Mouse (Mus musculus) liver, adult (tissue): ENCODE measurements around the gene Clec4f.

ENCODE experiments used
- GATA4 ChIP-seq: IDR thresholded peaks from 2 replicates; pipeline ENCODE4 v1.6.1; 2014; ENCODE audit warnings: mild to moderate bottlenecking, low read length; ENCODE audit not compliant: insufficient replicate concordance

Clec4f gene

DNA sequence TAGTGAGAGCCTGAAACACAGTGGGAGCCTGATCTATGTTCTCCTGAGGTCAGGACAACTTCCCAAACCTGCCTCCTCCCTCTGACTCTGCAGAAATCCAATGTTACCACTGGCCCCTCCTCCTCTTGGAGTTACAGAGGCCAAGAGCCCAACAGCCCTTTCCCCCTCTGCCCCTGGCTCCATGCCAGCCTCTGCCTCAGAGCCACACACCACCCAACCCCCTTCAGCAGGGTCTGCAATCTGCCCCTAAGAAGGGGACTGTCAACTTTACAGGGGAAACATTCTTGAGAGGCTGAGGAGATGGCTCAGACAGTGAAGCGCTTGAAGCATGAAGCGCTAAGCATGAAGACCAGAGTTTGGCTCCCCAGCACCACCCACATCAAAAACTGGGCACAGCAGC is at the start of gene Clec4f:
Gene Clec4f, minus strand, starts transcription at position 101 of the 400 bp plus-strand sequence.
- no peak for TF ChIP-seq GATA4

DNA sequence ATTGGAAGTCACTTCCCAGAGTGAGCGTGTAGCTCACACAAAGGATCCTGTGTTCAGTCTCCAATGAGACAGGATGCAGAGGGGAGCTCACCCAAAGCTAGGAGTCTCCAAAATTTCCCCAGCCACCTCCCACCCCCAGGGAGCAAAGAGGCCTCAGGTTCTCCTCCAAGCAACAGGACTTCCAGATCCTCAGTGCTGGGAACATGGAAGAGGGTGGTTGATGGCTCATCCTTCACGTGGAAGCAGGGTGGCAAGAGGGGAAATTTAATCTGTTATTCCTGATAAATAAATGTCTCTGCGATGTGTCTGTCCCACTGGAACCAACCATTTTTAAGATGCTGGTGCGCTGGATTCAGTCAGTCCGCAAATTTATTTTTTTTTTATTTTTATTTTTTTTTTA is 48.7 kb upstream of the Clec4f start:
- TF ChIP-seq GATA4 = no peak

DNA sequence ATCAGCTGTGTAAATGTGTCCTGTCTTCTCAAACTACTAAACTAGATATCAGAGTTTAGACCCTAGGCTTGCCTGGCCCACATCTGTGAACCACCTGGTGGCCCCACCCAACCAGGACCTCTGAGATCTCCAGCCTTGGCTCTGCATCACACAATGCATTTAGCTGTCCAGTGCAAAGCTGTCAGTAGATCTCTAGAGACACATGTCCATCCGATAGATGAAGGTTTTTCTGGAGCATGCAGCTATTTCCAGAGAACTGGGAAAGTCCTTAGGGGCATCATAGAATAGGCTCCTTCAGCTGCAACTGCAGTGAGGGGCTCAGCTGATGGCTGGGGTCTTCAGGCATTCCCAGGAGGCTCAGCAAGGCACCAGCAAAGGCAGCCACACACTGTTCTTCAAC is 48.3 kb upstream of the Clec4f start:
- TF ChIP-seq GATA4 = no peak

DNA sequence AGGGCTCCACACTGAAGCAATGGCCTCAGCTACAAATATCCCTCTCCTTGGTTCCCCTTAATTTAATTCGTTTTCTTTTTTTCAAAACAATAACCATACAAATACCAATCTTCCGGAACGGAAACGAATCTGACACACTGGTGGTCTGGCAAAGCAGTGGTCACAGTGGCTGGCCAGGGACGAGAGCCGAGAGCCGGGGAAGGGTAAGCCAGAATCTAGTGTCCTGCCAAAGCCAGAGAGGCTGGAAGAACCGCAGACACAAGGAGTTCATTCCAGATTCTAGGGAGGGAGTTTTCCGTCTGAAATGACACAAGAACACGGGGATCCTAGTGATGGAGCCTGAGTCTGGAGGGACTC is 47.7 kb upstream of the Clec4f start:
- no peak for TF ChIP-seq GATA4

DNA sequence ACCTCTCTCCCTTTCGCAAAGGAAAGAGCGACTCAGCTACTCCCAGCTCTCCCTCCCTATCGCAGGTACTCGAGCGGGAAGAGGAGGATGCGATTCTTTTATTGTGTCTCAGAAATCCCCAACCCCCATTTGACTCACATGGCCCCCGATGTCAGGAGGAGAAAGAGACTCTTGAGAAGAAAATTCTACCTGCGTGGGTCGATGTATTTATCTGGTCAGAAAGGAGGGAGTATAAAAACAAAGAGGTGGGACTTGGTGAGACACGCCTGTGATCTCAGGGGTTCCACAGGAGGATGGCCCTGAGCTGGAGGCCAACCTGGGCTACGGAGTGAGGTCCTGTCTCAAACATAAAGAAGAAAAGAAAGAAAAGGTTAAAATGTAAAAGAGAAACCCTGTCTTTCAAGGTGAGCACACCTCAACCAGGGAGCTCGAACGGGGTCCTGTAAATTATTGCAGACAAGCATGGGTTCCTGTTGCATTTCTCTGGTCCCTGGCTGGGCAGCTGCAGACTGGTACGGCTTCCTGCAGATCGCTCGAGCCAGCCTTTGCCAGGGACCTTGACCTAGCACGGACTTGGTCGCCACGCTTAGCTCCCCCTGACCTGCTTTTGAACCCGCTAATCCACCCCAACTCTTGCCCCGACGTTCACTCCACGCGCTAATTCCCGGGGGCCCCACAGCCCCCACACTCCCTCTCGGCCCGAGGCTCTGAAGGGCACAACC is 47.2 kb upstream of the Clec4f start:
- no peak for TF ChIP-seq GATA4

DNA sequence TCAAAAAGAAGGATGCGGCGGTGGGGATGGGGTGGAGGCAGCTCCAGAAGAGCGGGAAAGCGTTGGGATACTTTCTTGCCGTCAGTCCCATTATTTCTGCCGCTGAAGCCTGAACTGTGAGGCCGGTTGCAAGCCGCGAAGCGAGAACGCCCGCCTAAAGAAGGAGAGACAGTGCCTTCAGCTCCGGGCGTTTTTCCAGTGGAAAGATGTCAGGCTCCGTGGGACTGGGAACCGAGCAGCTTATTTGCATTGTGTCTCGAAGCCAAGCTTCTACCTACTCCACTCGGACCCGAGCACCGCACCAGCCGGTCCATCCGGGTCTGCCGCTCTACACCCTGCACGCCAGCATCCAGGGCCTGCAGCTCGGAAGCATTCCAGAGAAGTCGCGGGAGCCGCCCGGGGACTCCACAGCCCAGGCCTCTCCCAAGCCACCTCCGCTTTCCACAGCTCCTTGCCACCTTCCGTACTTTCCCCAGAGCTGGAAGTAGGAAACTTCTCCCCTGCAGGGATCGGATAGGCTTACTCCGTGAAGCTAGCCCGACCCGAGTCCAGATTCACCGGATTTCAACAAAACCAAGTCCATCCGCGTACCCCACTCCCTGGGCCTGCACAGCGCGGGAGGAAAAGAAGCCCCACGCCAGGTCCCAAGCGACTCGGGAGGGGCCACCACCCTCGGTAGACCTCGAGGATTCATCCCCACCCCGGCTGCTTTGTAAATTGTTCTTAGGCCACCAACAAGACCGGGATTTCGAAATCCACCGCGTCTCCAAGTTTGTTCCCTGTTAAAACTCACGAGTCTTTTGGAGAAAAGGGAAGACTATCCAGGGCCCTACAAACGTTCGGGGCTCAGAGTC is 46.4 kb upstream of the Clec4f start:
- no peak for TF ChIP-seq GATA4

DNA sequence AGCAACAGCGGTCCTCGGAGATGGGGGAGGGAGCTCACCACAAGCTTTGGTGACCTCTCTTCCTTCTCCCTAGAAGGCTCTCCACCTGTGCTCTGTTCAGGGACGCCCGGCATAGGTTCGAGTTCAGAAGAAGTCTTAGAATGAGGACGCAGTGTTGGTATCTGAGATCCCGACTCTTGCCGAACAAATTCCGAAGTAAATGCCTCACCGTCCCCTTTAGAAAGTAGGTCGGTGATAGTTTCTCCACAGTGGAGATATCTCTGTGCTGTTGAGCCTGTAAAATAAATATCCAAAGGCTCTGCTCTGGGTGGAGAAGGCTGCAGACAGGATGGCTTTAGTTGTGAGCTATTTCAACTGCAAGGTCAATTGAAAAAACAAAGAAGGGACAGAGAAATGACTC is 45.0 kb upstream of the Clec4f start:
- no peak for TF ChIP-seq GATA4

DNA sequence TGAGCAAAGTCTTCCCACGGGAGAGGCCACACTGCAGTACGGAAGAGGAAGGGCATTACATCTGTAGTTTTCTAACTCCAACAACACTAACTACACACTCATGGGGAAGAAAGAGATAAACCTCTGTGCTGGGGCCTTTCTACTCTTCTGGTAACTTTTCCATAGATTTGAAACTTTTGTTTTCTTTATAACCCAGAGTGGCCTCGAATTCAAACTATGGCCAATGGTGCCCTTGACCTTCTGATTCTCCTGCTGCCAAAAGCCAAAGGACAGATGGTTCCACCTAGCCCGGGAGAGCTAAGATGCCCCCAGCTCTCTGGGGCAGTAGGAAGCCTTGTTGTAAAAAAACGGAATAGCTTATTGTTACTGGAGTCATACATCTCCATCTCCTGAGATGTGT is 44.0 kb upstream of the Clec4f start:
- no peak for TF ChIP-seq GATA4

DNA sequence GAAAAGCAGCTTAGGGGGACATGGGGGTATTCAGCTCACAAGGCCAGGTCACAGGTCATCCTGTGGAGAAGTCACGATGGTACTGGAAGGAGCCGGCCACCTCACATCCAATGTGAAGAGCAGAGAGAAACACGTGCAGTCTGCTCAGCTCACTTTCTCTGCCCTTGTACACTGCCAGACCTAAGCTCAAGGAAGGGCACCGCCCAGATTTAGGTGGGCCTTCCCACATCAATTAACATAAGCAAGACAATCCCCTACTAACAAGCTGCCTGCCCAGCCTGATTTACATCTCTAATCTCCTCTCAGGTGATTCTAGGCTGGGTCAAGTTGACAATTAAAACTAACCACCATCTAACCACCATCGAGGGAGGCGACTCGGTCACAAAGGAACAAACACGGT is 41.9 kb upstream of the Clec4f start:
- TF ChIP-seq GATA4 = no peak

DNA sequence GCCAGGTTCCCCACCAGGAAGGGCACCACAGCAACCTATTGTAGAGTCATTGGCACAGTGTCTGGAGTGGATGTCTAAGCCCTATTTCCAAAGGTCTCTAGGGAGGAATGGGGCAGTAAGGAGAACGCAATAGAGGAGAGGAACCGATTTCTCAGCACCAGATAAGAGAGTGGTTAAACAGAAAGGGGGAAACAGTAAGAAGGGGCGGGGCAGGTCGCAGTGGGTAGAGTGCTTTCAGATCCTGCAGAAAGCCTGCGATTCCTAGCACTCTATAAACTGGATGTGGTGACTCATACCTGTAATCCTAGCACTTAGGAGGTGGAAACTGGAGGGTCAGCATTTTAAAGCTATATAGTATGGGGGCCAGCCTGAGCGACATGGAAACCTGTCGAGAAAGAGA is 40.7 kb upstream of the Clec4f start:
- no peak for TF ChIP-seq GATA4

DNA sequence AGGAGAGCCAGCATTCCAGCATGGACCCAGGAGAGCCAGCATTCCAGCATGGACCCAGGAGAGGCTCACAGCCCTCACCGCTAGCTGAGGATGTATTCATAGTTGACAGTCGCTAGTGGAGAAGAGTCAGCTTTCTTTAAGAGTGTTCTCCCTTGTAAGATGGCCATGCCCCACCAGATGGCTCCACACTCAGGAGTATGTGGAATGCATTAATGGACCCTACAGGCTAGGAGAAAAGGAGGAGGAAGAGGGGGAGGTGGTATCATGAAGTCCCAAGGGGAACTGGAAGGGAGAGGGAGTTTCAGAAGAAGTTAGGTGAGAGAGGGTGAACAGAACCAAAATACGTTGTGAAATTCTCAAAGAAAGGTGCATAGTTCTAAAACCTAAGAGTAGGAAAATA is 39.7 kb upstream of the Clec4f start:
- no peak for TF ChIP-seq GATA4

DNA sequence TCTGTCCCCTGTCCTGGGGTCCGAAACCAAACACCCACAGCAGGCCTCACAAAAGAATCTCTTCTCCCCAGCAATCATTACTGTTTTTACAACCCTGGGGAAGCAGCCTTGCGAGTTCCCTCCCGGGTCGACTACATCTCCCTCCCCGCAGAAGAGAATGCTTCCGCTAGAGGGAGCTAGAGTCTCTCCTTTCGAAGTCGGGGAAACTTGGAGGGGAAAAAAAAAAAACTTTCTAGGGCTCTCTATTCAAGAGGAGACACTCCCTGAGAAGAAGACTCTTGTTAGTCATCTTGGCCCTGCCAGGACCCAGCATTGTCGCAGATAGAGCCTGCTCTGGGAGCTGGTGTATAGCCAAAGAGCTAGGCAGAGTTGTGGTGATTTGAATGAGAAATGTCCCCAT is 37.8 kb upstream of the Clec4f start:
- TF ChIP-seq GATA4 = no peak

DNA sequence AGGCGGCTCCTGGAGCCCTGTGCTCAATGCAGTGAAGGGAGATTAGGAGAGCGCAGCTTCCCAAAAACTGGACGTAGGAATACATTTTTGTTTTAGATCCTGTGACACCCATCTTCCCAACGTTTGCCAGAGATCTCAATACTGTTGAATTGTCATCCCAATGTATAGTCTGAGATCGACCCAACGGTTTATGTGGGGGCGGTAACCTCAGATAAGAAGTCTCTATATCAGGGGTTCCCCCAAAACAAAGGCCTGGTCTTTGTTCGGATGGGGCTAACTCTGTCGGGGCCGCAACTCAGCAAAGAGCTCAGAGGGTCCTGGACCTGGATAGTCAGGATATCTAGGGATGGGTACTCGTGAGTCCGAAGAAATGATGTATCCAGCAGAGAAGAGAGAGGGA is 37.0 kb upstream of the Clec4f start:
- TF ChIP-seq GATA4 = no peak

DNA sequence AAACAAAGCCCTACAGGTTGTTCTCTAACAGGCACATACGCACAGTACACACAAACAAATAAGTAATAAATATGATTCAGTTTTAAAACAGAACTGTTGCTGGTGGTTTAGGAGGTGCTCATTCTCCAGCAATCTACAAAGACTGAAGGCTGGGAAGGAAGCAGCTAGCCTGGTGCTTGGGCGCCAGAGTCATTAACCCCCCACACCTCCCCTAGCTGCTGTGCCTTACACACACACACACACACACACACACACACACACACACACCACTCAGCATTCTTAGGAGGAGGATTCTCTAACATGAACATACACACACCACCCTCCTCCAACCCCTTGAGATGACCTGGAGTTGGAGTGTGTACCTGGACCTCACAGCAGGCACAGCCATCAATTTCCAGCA is 34.9 kb upstream of the Clec4f start:
- TF ChIP-seq GATA4 = no peak

DNA sequence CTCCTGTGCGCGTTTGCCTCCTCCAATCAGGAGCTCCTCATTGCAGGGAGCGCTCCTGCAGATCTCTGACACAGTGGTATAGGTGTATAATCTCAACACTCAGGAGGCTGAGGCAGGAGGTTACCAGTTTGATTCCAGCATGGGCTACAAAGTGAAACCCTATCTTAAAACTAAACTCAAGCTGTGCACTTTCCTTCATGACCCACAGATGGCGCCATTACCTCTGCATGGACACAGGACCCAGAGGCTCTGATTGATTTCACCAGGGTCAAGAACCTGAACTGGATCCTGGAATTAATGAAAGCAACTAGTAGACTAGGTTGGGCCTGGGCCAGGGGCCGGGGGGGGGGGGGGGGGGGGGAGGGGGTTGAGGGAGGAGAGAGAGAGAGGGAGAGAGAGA is 34.3 kb upstream of the Clec4f start:
- no peak for TF ChIP-seq GATA4

DNA sequence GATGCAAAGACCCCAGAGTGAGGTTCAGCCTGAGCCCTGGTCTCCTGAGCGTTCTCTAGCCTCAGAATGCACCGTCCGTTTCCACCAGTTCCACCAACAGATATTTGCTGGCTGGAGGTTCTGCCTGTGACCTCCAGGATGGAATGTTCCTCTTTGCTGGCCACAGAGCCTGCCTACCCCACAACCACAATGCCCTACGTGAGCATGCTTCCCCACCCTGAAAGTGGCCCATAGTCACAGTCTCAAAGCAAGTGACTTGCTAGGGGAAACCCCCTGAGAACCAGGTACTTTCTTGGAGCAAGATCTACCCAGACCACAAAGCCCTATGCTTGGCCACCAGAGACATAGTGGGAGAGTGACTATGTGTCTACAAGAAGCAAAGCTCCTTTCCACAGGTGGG is 33.4 kb upstream of the Clec4f start:
- no peak for TF ChIP-seq GATA4

DNA sequence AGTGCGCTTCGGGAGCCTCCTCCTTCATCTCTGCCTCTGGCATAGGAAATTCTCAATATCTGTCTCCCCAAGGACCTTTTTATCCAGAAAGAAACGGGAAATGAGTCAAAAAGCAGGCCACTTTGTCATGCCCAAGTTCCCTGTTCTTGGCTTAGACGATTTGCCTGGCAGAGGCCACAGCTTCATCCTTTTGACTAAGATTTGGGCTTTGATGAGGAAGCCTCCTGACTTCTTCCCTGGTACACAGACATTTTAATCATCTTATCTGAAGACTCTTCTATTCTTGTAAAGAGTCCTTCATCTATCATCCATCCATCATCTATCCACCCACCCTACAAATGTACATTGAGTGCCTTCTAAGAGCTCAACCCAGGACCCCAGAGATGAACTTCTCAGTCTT is 21.8 kb upstream of the Clec4f start, which contains the start of gene Cd207:
Gene Cd207, minus strand, starts transcription at position 101 of the 400 bp plus-strand sequence.
- TF ChIP-seq GATA4 = no peak
